Mouse (Mus musculus) heart, postnatal 0 days (tissue): Measurements from ENCODE around the gene Nectin2.

Experiments
- CTCF ChIP-seq: IDR thresholded peaks from 2 replicates; pipeline ENCODE4 v1.5.1; 2016; ENCODE audit warnings: antibody characterized with exemption, control low read depth, low read depth
- EP300 ChIP-seq: IDR thresholded peaks from 2 replicates; pipeline ENCODE4 v1.6.1; 2016; ENCODE audit warnings: antibody characterized with exemption, low read depth

DNA sequence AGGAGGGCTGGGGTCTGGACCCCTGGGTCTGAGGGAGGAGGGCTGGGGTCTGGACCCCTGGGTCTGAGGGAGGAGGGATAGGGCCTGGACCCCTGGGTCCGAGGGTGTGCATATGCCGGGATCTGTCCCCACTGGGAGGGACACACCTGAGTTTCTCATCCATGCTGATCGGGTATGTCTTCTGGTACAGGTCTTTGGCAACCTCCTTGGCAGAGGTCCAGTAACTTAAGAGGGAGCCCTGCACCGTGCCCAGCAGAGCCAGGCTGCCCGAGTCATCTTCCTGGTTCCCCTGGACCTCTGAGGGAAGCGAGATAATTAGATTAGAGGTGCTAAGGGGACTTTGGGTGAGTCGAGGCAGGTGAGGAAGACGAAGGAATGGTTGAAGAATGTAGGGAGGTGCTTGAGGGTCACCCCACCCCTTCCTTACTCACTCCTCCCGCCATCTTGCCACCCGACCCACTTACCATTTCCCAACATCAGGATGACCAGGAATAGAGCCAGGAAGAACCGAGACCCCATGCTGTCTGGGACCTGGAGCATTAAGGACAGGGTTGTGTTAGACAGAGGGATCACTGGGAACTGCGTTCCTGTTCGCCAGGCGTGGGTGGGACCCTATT lies 77.1 kb downstream of the Nectin2 start:
- TF ChIP-seq CTCF (no peak), EP300 (no peak)
